Mouse (Mus musculus) C2C12 (cell line): Measurements from ENCODE around the gene Npffr2.

Experiments used
- CEBPB ChIP-seq: IDR thresholded peaks from one replicate; pipeline ENCODE4 v1.6.1; 2011; ENCODE audit warnings: low read depth, mild to moderate bottlenecking, control low read depth, moderate library complexity
- CTCF ChIP-seq: IDR thresholded peaks from one replicate; pipeline ENCODE4 v1.5.1; 2011; ENCODE audit not compliant: control insufficient read depth, insufficient read depth, insufficient read length
- MAX ChIP-seq: IDR thresholded peaks from one replicate; pipeline ENCODE4 v1.6.1; 2011; ENCODE audit warnings: mild to moderate bottlenecking, control low read depth
- MYOD1 ChIP-seq: IDR thresholded peaks from one replicate; pipeline ENCODE4 v1.6.1; 2011; ENCODE audit warnings: low read depth; ENCODE audit not compliant: control insufficient read depth, insufficient read length
- MYOG ChIP-seq: IDR thresholded peaks from one replicate; pipeline ENCODE4 v1.6.1; 2011; ENCODE audit not compliant: control insufficient read depth, insufficient read length; ENCODE audit errors: extremely low read depth
- USF1 ChIP-seq: IDR thresholded peaks from one replicate; pipeline ENCODE4 v1.6.1; 2011; ENCODE audit warnings: low read depth, mild to moderate bottlenecking, control low read depth, moderate library complexity

DNA sequence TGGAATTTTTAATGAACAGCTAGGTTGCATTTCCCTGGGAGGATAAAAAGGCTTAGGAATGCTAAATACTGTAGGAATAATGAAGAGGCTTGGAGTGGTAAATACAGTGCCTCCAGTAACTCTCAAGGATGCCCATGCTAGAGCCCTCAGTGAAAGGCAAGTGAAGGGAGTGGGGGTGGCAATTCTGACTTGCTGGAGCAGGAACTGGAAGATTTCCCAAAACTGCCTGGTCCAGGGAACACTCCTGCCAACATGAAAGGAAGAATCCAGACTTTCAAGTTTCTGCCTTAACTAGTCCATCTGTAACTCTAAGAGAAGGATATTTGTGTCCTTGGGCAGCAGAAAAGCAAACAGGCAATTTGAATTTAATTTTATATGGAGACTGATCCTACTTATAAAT, 34.2 kb downstream of the Npffr2 start:
- no peak for TF ChIP-seq CTCF
- no peak for TF ChIP-seq MAX
- TF ChIP-seq USF1: no peak
- TF ChIP-seq MYOD1: no peak
- TF ChIP-seq CEBPB: no peak
- no peak for TF ChIP-seq MYOG
